Mouse (Mus musculus): ENCODE data around the gene Prdm16. TPM values are rescaled to one million over a fixed set of nuclear protein-coding genes. Genes with fewer than 3 reads are reported as not detected.

Gene Prdm16
- polyA plus RNA-seq, 2 experiments from 2014 or later, result 0.41 to 4.1 TPM

- ATAC-seq, result no peak
Measured at GRCm38 (mm10) chr4:154418327-154418744, 218.3 kb downstream of the Prdm16 start.

DNA sequence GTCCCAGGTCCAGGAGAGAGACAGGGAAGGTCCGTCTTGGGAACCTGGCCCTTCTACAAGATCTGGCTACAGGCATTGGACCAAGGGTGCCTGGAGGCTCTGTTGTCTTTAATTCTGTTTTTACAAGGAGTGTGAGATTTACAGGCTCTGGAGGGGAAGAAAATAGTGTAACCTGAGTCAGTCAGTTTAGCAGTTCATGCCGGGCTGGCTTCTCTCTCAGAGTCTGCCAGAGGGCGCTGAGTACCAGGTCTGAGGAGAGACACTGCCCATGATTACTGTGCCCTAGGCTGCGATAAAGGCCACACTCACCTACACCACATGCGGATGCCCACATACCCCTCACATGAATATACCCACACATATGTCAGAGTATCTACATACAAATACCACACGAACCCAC is 219.9 kb downstream of the Prdm16 start:
- ATAC-seq, result no peak

DNA sequence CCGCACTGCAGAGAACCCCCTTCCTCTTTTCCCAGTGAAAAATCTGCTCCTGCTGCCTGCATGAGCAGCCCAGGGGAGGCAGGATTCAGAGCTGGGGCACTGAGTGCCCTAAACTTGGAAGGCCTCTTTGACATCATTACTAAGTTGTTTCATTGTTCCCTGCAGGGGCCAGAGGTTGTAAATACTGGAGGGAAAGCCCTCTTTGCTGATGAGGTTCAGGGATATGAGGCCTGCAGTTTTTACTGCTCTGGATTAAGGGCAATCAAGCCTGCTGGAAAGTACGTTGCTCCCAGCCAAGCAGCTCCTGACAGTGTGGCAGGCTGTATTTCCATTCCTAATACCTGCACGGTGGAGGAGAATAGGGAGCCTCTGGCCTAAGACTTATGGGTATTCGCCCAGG is 221.8 kb downstream of the Prdm16 start:
- ATAC-seq, result no peak

- no peak for ATAC-seq
Measured at GRCm38 (mm10) chr4:154410559-154410958, 226.1 kb downstream of the Prdm16 start.

- ATAC-seq, result no peak
Measured at GRCm38 (mm10) chr4:154409841-154410240, 226.8 kb downstream of the Prdm16 start.

DNA sequence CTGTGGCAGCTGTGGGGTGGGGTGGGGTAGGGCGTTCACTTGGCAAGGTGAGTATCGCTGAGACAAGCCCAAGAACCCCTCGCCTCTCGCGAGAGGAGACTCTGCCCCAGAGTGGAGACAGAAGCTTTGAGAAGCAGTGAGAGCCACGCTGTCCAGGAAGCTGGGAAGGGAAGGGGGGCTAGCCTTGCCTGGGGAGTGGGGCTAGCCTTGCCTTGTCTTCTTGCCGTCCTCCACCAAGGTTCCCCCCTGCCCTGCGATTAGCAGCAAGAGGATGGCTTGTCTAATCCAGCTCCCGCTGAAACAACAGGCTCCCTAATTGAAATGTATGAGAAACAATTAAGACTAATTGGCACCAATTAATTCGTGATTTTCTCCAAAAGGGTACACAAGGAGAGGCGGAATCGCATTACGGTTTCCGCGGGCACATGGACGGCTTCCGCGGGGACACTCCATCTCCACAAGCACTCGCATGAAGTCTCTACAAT is 227.4 kb downstream of the Prdm16 start:
- no peak for ATAC-seq

- no peak for ATAC-seq
Measured at GRCm38 (mm10) chr4:154402948-154403347, 233.7 kb downstream of the Prdm16 start.

- ATAC-seq, result no peak
Measured at GRCm38 (mm10) chr4:154401982-154402932, 234.4 kb downstream of the Prdm16 start.

DNA sequence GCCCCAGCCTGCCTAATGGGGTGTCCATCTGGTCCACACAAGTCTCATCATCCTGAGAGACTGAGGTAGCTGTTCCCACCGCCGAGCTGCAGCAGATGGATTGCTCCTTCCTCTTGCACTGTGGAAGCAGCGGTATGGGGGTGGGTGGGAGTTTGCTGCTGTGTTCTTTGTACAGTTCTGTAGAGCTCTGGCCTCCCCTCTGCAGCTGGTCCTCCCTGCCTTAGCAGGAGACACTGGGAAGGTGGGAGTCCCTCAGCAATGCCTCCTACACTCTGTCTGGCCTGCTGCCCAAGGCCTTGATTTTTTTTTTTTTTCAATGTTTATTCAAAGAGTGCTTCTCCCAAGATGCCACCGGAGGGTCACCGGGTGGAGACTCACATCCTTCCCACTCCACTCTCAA is 235.3 kb downstream of the Prdm16 start:
- ATAC-seq, result no peak

DNA sequence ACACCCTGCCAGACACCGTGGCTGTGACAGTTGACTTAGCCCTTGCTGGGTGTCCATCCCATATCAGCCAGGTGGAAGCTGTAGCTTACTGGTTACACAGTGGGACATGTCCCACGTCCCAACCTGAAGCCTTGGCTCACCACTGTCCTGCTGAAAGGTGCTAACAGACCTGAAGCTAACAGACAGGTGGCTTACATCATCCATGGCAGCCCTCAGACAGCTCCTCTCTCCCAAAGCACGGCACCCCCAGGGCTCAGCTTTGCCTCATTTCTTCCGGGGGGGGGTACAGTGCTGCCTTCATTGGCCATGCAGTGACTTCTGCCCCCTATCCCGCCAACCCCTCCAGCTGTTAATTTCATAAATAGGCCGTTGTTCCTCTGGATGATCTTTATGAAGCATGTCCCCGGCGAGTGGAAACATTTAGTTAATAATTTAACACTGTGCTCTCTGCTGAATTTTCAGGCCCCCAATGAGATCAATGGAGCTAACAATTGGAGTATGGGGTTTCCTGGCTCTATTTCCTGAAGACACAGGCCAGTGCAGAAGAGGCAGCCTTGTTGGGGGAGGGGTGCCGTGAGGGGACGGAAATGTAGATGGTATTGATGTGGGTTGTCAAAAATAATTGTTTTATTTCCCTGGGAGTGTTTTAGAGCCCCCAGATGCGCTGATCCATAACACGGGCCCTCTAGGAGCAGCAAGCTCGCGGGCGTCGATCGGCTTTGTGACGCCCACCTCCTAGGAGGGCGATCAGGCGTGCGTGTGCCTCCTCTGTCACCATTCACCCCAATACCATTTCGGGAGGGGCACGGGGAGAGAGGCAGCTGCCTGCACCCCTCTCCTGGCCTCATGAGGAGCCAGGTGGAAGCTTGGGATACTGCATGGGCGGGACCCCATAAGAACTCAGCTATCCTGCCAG is 236.2 kb downstream of the Prdm16 start:
- no peak for ATAC-seq

DNA sequence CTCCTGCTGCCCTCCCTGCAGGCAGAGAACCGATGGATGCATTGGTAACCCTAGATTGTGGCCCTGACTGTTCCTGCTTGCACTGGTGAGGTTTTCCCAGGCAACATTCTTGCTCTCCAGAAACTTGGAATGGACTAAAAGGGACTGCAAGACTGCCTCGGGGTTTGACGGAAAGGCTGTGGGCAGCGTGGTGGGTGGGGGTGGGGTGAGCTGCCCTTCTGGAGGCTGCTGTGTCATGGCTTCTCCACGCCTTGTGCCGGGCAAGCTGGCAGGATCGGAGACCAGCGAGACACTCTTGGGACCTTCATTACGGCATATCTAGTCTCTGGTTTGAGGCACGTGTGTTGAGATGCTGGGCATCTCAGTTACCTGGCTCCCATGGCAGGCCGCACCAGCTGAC is 237.0 kb downstream of the Prdm16 start:
- no peak for ATAC-seq

DNA sequence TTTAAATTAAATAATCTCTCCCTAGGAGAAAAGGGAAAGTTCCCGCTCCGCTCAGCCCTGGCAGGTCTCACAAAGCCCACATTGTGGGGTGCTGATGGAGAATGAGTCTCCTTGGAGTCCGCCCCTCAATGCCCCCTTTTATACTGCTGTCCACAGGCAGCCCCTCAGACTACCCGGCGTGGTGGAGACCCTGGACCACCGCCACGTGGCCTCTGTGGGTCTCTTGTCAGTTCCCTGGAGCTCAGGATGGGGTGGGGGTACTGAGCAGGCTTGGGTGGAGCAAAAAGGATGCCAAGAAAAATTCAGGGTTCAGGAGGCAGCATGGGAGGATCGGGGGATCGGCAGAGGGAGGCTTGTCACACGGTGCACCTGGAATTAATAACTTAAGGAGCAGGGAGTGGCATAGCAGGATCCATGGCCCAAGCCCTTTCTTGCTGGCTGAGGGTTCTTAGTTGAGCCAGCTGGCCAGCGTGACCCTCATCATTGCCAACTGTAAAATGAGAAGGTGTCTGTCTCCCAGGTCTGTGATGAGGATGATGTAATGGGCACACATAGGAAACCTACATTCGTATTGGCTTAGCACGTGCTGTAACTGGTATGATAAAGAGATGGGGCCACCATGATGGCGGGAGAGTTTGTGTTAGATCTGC is 239.9 kb downstream of the Prdm16 start:
- ATAC-seq, result no peak

- no peak for ATAC-seq
Measured at GRCm38 (mm10) chr4:154394123-154394722, 242.4 kb downstream of the Prdm16 start.

- no peak for ATAC-seq
Measured at GRCm38 (mm10) chr4:154393196-154394122, 243.2 kb downstream of the Prdm16 start.

DNA sequence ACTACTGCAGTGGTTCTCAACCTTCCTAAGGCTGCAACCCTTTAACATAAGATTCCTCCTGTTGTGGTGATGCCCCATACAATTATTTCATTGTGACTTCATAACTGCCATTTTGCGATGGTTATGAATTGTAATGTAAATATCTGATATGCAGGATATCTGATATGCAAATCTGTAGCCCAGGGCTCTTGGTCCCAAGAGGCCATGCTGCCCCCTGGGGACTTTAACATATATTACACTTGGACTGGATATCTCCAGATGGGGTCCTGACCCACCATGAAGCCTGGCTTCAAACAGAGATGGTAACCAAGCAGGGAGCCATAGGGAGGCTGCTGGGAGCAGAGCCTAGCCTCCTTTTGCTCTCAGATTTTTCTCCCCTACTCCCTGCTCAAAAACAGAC is 244.0 kb downstream of the Prdm16 start:
- ATAC-seq, result no peak

GRCm38 (mm10) chr4:154390333-154391080 is 246.2 kb downstream of the Prdm16 start:
- ATAC-seq, result no peak

DNA sequence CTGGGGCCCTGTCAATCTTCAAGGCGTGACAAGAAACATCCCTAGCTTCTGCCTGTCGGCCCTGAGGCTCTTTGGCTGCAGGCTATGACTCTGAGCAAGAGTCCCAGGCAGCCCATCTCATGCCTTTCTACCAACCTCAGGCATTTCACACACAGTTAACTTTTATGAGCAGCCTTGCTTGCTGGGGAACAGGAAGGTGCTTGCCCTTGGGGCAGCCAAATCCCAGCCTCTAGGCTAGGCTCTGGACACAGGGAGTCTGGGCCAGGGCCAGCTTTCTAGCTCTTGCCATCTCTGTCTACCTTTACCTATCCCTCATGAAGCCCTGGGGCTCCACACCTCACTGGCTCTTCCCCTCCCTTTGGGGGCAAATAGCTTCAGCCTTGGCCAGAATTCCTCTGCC is 247.0 kb downstream of the Prdm16 start:
- no peak for ATAC-seq

GRCm38 (mm10) chr4:154386810-154387209 is 249.9 kb downstream of the Prdm16 start:
- no peak for ATAC-seq

DNA sequence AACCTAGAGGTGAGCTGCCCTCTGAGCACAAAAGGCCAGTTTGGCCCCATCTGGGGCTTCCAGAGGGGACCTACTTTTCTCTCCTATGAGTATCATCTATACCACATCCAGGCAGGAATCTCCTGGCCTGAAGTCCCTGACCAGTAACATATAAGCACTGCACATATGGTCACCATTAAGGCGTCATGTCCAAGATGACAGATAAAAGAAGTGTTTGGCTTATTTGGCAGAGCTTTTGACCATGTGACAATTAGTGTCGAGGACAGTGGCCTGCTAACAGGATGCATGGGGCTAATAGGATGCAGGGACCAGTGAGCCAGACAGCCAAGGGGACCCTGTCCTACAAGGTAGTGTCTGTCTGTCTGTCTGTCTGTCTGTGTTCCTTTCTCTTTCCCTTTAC is 250.8 kb downstream of the Prdm16 start:
- no peak for ATAC-seq

- no peak for ATAC-seq
Measured at GRCm38 (mm10) chr4:154385208-154385607, 251.5 kb downstream of the Prdm16 start.
